Comparison of ENCODE assay signal across 38 mouse cellular contexts in the genomic region with DNA sequence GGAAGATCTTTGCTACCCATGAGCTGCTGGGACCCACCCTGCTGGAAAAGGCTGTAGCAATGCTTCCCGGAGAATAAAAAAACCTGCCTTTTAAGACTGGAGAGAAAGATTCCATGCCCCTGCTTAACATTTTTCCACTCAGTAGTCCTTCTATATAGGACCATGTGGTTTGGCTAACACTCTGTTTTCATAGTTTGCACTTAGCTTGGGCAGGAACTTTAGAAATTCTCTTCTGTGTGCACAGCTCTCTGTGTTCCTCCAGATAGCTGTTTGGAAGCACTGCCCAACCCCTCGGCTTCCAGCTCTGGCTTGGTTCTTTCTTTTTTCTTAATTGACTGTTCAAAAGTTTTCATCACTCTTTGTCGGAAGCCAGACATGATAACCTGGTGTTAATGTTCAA. TPM values are rescaled to one million over a fixed set of nuclear protein-coding genes. Genes with fewer than 3 reads are reported as not detected.
DNase-seq lines count a peak whose midpoint lies in the region; ATAC-seq and TF ChIP-seq lines count a peak whose summit lies in the region.
"Had no signal": no experiment of that assay in that cellular context is flagged by ENCODE, and none has a peak within 500 bp of the region (broad histone marks: within the 10 kb centered on the region; RNA-seq: fewer than 3 reads in every experiment).

No protein-coding gene starts in this region.

- 42% methylated on average over 3 of the region's 3 CpGs for WGBS in heart, embryonic 13.5 days
- WGBS in limb, embryonic 13.5 days, result 70% methylated on average over 3 of the region's 3 CpGs
- WGBS in limb, embryonic 10.5 days, result 83% methylated on average over 3 of the region's 3 CpGs
- 65% methylated on average over 3 of the region's 3 CpGs for WGBS in limb, embryonic 14.5 days

- H3K9ac ChIP-seq in heart, embryonic 13.5 days, result no peak overlapping the region
- H3K9ac ChIP-seq in limb, embryonic 13.5 days, result no peak overlapping the region
- no peak overlapping the region for H3K9ac ChIP-seq in limb, embryonic 14.5 days (ENCODE audit: low read depth, low read length, severe bottlenecking)
- H3K9ac ChIP-seq: embryonic facial prominence, embryonic 15.5 days; forebrain, embryonic 13.5 days; hindbrain, embryonic 14.5 days; limb, embryonic 12.5 days; liver, embryonic 13.5 days; lung, embryonic 14.5 days; neural tube, embryonic 12.5 days had no signal

- H3K4me1 ChIP-seq in heart, embryonic 13.5 days, result peaks cover 9% of the 10 kb centered on the region; the same call in 1 of the 2 replicates
- no peaks in the 10 kb centered on the region for H3K4me1 ChIP-seq in limb, embryonic 13.5 days
- H3K4me1 ChIP-seq in limb, embryonic 10.5 days, result no peaks in the 10 kb centered on the region
- no peaks in the 10 kb centered on the region for H3K4me1 ChIP-seq in limb, embryonic 14.5 days (ENCODE audit: control insufficient read depth, insufficient read depth, low read length)
- H3K4me1 ChIP-seq: embryonic facial prominence, embryonic 15.5 days; forebrain, embryonic 13.5 days; limb, embryonic 12.5 days; liver, embryonic 13.5 days; neural tube, embryonic 12.5 days had no signal

- no peak for DNase-seq in heart, adult 18-20 months
- DNase-seq in limb, embryonic 10.5 days (ENCODE audit: low spot score), result no peak
- DNase-seq in NIH3T3 (ENCODE audit: low read depth), result peak; percentile 13
- peak; percentile 49 for DNase-seq in limb, embryonic 14.5 days (ENCODE audit: low spot score)
- DNase-seq in left cerebral cortex, adult 9 months (ENCODE audit: low spot score in 2 of 2), result no peak
- DNase-seq: adrenal gland, adult 2 months; adrenal gland, postnatal 36 days; B cell, adult 2 months; cerebellum, adult 18-20 months; cerebellum, postnatal 10 days; kidney, adult 9 months; kidney, postnatal 10 days; layer of hippocampus, postnatal 36 days; liver, embryonic 13.5 days; lung, embryonic 14.5 days; right cerebral cortex, adult 18-20 months; spleen, adult 18-20 months; thymus, adult 18-20 months; thymus, postnatal 25 days had no signal

- no peak for TF ChIP-seq POLR2A in limb, embryonic 14.5 days (IDR thresholded peaks at IDR 0.05; ENCODE audit: borderline replicate concordance, extremely low read depth, insufficient read depth, insufficient read length)

- H3K27me3 ChIP-seq in heart, embryonic 13.5 days (replicated peaks), result no peaks in the 10 kb centered on the region
- no peaks in the 10 kb centered on the region for H3K27me3 ChIP-seq in limb, embryonic 13.5 days
- H3K27me3 ChIP-seq in limb, embryonic 10.5 days (ENCODE audit: low read depth, poor library complexity, severe bottlenecking), result no peaks in the 10 kb centered on the region
- no peaks in the 10 kb centered on the region for H3K27me3 ChIP-seq in limb, embryonic 14.5 days (ENCODE audit: control insufficient read depth, insufficient read depth, low read length)
- H3K27me3 ChIP-seq: embryonic facial prominence, embryonic 15.5 days; forebrain, embryonic 13.5 days; limb, embryonic 12.5 days; liver, embryonic 13.5 days; neural tube, embryonic 12.5 days had no signal

- no peak for ATAC-seq in heart, embryonic 13.5 days (ENCODE audit: extremely low read depth, insufficient number of reproducible peaks, low FRiP score, low TSS enrichment)
- no peak for ATAC-seq in limb, embryonic 13.5 days (ENCODE audit: low FRiP score, low read depth)
- no peak; the same call in 1 of the 2 replicates for ATAC-seq in limb, embryonic 14.5 days (ENCODE audit: low FRiP score, low read depth)
- ATAC-seq: activated CD4-positive, CD25-positive, alpha-beta regulatory T cell, adult 4 months; forebrain, embryonic 13.5 days; intestine, postnatal 0 days; midbrain, embryonic 16.5 days had no signal

- no peaks in the 10 kb centered on the region for H3K9me3 ChIP-seq in heart, embryonic 13.5 days
- H3K9me3 ChIP-seq in limb, embryonic 13.5 days, result no peaks in the 10 kb centered on the region
- no peaks in the 10 kb centered on the region for H3K9me3 ChIP-seq in limb, embryonic 10.5 days (replicated peaks)
- no peaks in the 10 kb centered on the region for H3K9me3 ChIP-seq in limb, embryonic 14.5 days (ENCODE audit: control insufficient read depth, low read length)
- H3K9me3 ChIP-seq: embryonic facial prominence, embryonic 15.5 days; forebrain, embryonic 13.5 days; heart, embryonic 10.5 days; liver, embryonic 13.5 days; neural tube, embryonic 12.5 days had no signal

- H3K4me3 ChIP-seq in heart, embryonic 13.5 days, result no peak overlapping the region
- H3K4me3 ChIP-seq in limb, embryonic 13.5 days, result no peak overlapping the region
- H3K4me3 ChIP-seq in limb, embryonic 10.5 days, result no peak overlapping the region
- H3K4me3 ChIP-seq in limb, embryonic 14.5 days (replicated peaks; ENCODE audit: low read length), result no peak overlapping the region
- H3K4me3 ChIP-seq: embryonic facial prominence, embryonic 15.5 days; forebrain, embryonic 13.5 days; heart, embryonic 10.5 days; limb, embryonic 12.5 days; liver, embryonic 13.5 days; myocyte; neural tube, embryonic 12.5 days had no signal

- H3K27ac ChIP-seq in heart, embryonic 13.5 days (replicated peaks), result peak overlapping the region; percentile 33
- H3K27ac ChIP-seq in limb, embryonic 13.5 days, result 0 out of 2 replicates have a peak overlapping the region, but pooled peaks have one; percentile 15
- H3K27ac ChIP-seq in limb, embryonic 10.5 days, result no peak overlapping the region
- H3K27ac ChIP-seq in limb, embryonic 14.5 days (replicated peaks; ENCODE audit: low read depth, low read length), result peak overlapping the region; percentile 59
- H3K27ac ChIP-seq: embryonic facial prominence, embryonic 15.5 days; forebrain, embryonic 13.5 days; heart, embryonic 10.5 days; hindbrain, embryonic 14.5 days; limb, embryonic 12.5 days; liver, embryonic 13.5 days; neural tube, embryonic 12.5 days had no signal

- no peak overlapping the region for H3K4me2 ChIP-seq in heart, embryonic 13.5 days
- H3K4me2 ChIP-seq in limb, embryonic 13.5 days (replicated peaks), result no peak overlapping the region
- H3K4me2 ChIP-seq in limb, embryonic 14.5 days (replicated peaks; ENCODE audit: low read depth, low read length, severe bottlenecking), result no peak overlapping the region
- H3K4me2 ChIP-seq: embryonic facial prominence, embryonic 15.5 days; forebrain, embryonic 13.5 days; hindbrain, embryonic 14.5 days; limb, embryonic 12.5 days; liver, embryonic 13.5 days; lung, embryonic 14.5 days; midbrain, embryonic 11.5 days; neural tube, embryonic 12.5 days had no signal

- H3K36me3 ChIP-seq in heart, embryonic 13.5 days, result no peaks in the 10 kb centered on the region
- H3K36me3 ChIP-seq in limb, embryonic 13.5 days, result no peaks in the 10 kb centered on the region
- no peaks in the 10 kb centered on the region for H3K36me3 ChIP-seq in limb, embryonic 10.5 days
- H3K36me3 ChIP-seq in limb, embryonic 14.5 days (ENCODE audit: control insufficient read depth, insufficient read depth, low read length), result no peaks in the 10 kb centered on the region
- H3K36me3 ChIP-seq: embryonic facial prominence, embryonic 15.5 days; heart, embryonic 10.5 days; limb, embryonic 12.5 days; neural tube, embryonic 12.5 days had no signal

RNA-seq across cellular contexts. Expression of a gene that starts 13.2 kb away (rescaled TPM):
- polyA plus RNA-seq in heart, embryonic 13.5 days (2015; fragmentation: Nextera tagmentation; extraction: Ambion mirVana), result 1.1 and 2.1 TPM in 2 replicates
- total RNA-seq in heart, adult 18-20 months (2021), result not detected
- not detected in 2 replicates for polyA plus RNA-seq in limb, embryonic 13.5 days (2015; fragmentation: Nextera tagmentation; extraction: Ambion mirVana)
- not detected in 2 replicates for polyA plus RNA-seq in limb, embryonic 10.5 days (2016; fragmentation: Nextera tagmentation; extraction: Ambion mirVana)
- polyA plus RNA-seq in limb, embryonic 14.5 days (2012; rRNA removed), result not detected in 2 replicates
- polyA plus RNA-seq in limb, embryonic 14.5 days (2014; fragmentation: Nextera tagmentation; extraction: Ambion mirVana), result not detected in 2 replicates
- total RNA-seq: adrenal gland, adult 2 months; adrenal gland, postnatal 36 days; common myeloid progenitor, adult 5-6 weeks; gastrocnemius, postnatal 25 days; hematopoietic stem cell, adult 5-6 weeks; layer of hippocampus, postnatal 36 days; left cerebral cortex, postnatal 14 days; megakaryocyte, adult 5-6 weeks had no signal
- polyA plus RNA-seq: activated CD4-positive, CD25-positive, alpha-beta regulatory T cell, adult 4 months; adrenal gland, adult 2 months; brain, embryonic 14.5 days; forebrain, embryonic 13.5 days; hindbrain, embryonic 14.5 days; limb, embryonic 12.5 days; lung, embryonic 14.5 days; midbrain, embryonic 11.5 days; midbrain, embryonic 16.5 days; myocyte; neural tube, embryonic 12.5 days had no signal

RNA-seq across cellular contexts. Expression of a gene that starts 21.2 kb away (rescaled TPM):
- polyA plus RNA-seq in heart, embryonic 13.5 days (2015; fragmentation: Nextera tagmentation; extraction: Ambion mirVana), result 3.7 TPM in 1 of 2 replicates, not detected in the other
- 100 to 1,000 TPM; 149 to 195 TPM for total RNA-seq in heart, adult 18-20 months (2021)
- 4.4 TPM in 1 of 2 replicates, not detected in the other for polyA plus RNA-seq in limb, embryonic 13.5 days (2015; fragmentation: Nextera tagmentation; extraction: Ambion mirVana)
- polyA plus RNA-seq in limb, embryonic 10.5 days (2016; fragmentation: Nextera tagmentation; extraction: Ambion mirVana), result 14.7 and 16.1 TPM in 2 replicates
- 5.9 and 8.2 TPM in 2 replicates for polyA plus RNA-seq in limb, embryonic 14.5 days (2012; rRNA removed)
- polyA plus RNA-seq in limb, embryonic 14.5 days (2014; fragmentation: Nextera tagmentation; extraction: Ambion mirVana), result 4.4 and 6.5 TPM in 2 replicates
- polyA plus RNA-seq: embryonic facial prominence, embryonic 15.5 days; limb, embryonic 12.5 days had no signal

RNA-seq across cellular contexts. Expression of a gene that starts 25.0 kb away (rescaled TPM):
- polyA plus RNA-seq in heart, embryonic 13.5 days (2015; fragmentation: Nextera tagmentation; extraction: Ambion mirVana), result 5.4 and 5.6 TPM in 2 replicates
- total RNA-seq in heart, adult 18-20 months (2021), result not detected
- 0.97 and 1.1 TPM in 2 replicates for polyA plus RNA-seq in limb, embryonic 13.5 days (2015; fragmentation: Nextera tagmentation; extraction: Ambion mirVana)
- 0.84 and 0.88 TPM in 2 replicates for polyA plus RNA-seq in limb, embryonic 10.5 days (2016; fragmentation: Nextera tagmentation; extraction: Ambion mirVana)
- polyA plus RNA-seq in limb, embryonic 14.5 days (2012; rRNA removed), result 1.0 and 1.2 TPM in 2 replicates
- 0.67 and 1.0 TPM in 2 replicates for polyA plus RNA-seq in limb, embryonic 14.5 days (2014; fragmentation: Nextera tagmentation; extraction: Ambion mirVana)
- total RNA-seq: layer of hippocampus, postnatal 36 days had no signal
- polyA plus RNA-seq: activated CD4-positive, CD25-positive, alpha-beta regulatory T cell, adult 4 months; midbrain, embryonic 16.5 days had no signal

Comparison
In these comparisons a context has a peak if more than half of its experiments do, and no peak if none do; other contexts are left out.
1. DNase-seq: peak in NIH3T3 (single experiment) and limb, embryonic 14.5 days (single experiment); none in heart, adult 18-20 months (0 of 2), limb, embryonic 10.5 days (single experiment) and left cerebral cortex, adult 9 months (0 of 2).